Mouse (Mus musculus) liver, embryonic 14.5 days (tissue): ENCODE data around the gene Npr1.

ENCODE experiments used
- CTCF ChIP-seq: IDR thresholded peaks from 2 replicates; pipeline ENCODE4 v1.5.1; 2016; ENCODE audit warnings: antibody characterized with exemption, low read depth, control low read depth
- EP300 ChIP-seq: IDR thresholded peaks from 2 replicates; pipeline ENCODE4 v1.6.1; 2016; ENCODE audit warnings: antibody characterized with exemption, low read depth

DNA sequence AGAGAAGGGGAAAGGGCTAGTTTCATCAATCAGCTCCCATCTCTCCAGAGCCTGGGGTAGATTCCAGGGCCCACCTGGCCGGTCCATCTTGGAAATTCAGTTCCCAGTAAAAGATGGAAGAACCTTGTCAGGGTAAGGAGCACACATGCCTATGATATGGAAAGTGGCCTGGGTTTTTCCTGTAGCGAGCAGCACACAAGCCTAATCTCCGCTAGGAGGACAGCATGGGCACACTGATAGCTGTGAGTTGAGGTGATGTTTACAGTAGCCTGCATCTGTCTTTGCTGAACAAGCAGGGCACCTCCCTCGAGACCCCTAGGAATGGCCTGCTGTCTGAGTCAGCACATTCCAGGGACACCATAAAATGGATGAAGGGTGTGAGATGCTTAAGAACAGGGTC, 61.1 kb downstream of the Npr1 start:
- TF ChIP-seq CTCF (no peak), EP300 (no peak)
